Mouse (Mus musculus) CH12.LX (cell line): ENCODE data around the gene Tas1r2.

ENCODE experiments used
- CHD2 ChIP-seq: IDR thresholded peaks from 2 replicates; pipeline ENCODE4 v1.6.1; 2011; ENCODE audit warnings: low read length, improper control_type of control experiment
- HCFC1 ChIP-seq: IDR thresholded peaks from 2 replicates; pipeline ENCODE4 v1.6.1; 2012; ENCODE audit warnings: low read depth, mild to moderate bottlenecking, inconsistent platforms, low read length, improper control_type of control experiment
- MXI1 ChIP-seq: IDR thresholded peaks from 2 replicates; pipeline ENCODE4 v1.6.1; 2011; ENCODE audit warnings: mild to moderate bottlenecking, low read depth, low read length, improper control_type of control experiment
- POLR2A ChIP-seq: IDR thresholded peaks from 2 replicates; pipeline ENCODE4 v1.6.1; 2011; ENCODE audit warnings: low read depth, mild to moderate bottlenecking, improper control_type of control experiment, low read length

DNA sequence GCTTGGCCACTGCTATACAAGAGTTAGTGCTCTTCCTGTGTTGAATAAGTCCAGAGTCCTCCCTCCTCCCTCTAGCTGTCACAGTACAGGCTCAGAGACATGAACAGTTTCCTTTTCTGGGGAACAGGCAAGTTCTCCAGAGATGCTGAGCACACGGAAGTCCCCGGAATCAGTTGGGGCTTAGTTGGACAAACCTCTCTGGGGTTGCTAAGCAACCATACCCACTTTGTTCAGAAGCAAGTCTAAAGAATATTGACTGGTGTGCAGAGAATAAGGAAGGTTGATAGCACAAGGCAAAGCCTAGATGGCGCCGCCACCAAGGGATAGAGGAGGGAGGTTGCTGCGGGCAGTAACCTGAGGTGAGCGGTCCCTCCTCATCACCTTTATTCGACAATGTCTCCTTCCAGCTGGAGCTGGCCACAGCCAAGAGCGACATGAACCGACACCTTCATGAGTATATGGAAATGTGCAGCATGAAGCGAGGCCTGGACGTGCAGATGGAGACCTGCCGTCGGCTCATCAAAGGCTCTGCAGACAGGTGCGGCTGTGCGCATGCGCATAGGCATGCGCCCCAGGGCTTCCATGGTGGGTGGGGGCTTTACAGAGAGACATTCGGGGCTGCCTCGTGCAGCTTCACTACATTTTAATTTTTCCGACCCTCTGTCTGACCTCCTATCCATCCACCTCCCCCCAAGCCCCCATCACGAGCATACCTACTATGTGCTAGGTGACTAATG, 38.6 kb upstream of the Tas1r2 start:
- no peak for TF ChIP-seq HCFC1
- no peak for TF ChIP-seq POLR2A
- TF ChIP-seq CHD2 = no peak
- TF ChIP-seq MXI1 = no peak
